Mouse (Mus musculus): ENCODE measurements around the gene Slc27a1. TPM values are rescaled to one million over a fixed set of nuclear protein-coding genes. Genes with fewer than 3 reads are reported as not detected.
"Not testable (repeated sequence)": the region's sequence is repeated elsewhere in the genome, so short reads cannot be mapped to it uniquely, and the experiment has no call there.

The Slc27a1 gene
- polyA plus RNA-seq, 1 experiment from 2014 or later = 26.5 TPM

GRCm38 (mm10) chr8:71527162-71527870 is 41.4 kb upstream of the Slc27a1 start:
- H3K27ac ChIP-seq (replicated peaks) = peak overlapping the region; percentile 61; the same call in 1 of the 2 replicates
- no peak for DNase-seq (ENCODE audit: low spot score)

GRCm38 (mm10) chr8:71528362-71529073 is 40.2 kb upstream of the Slc27a1 start:
- WGBS = 76% methylated on average over 11 of the region's 11 CpGs
- Histone ChIP-seq H3K4me1 (replicated peaks; ENCODE audit: control insufficient read depth, insufficient read depth) (0 out of 2 replicates have a peak, but pooled peaks cover 2% of the 10 kb centered on the region), H3K9me3 (ENCODE audit: control insufficient read depth, low read length) (no peaks in the 10 kb centered on the region), H3K27ac (replicated peaks) (peak overlapping the region; percentile 76), H3K4me2 (replicated peaks; ENCODE audit: low read depth) (no peak overlapping the region), H3K27me3 (ENCODE audit: control insufficient read depth, insufficient read depth, low read length) (no peaks in the 10 kb centered on the region), H3K36me3 (ENCODE audit: control insufficient read depth, insufficient read depth, low read length) (no peaks in the 10 kb centered on the region), H3K9ac (ENCODE audit: low read length) (no peak overlapping the region), H3K4me3 (ENCODE audit: low read depth, low read length) (no peak overlapping the region)
- no peak for ATAC-seq (ENCODE audit: low FRiP score, low TSS enrichment)
- TF ChIP-seq EP300 (optimal IDR thresholded peaks at IDR 0.05) (no peak), CTCF (IDR thresholded peaks at IDR 0.05; ENCODE audit: low read depth) (no peak)
- DNase-seq (ENCODE audit: low spot score) = no peak

More at GRCm38 (mm10) chr8:71527162-71527870, 41.4 kb upstream of the Slc27a1 start:
- Histone ChIP-seq H3K36me3 (ENCODE audit: control insufficient read depth, insufficient read depth, low read length) (no peaks in the 10 kb centered on the region), H3K4me3 (ENCODE audit: low read depth, low read length) (no peak overlapping the region), H3K9ac (ENCODE audit: low read length) (no peak overlapping the region), H3K27me3 (ENCODE audit: control insufficient read depth, insufficient read depth, low read length) (no peaks in the 10 kb centered on the region), H3K4me2 (replicated peaks; ENCODE audit: low read depth) (no peak overlapping the region), H3K4me1 (replicated peaks; ENCODE audit: control insufficient read depth, insufficient read depth) (0 out of 2 replicates have a peak, but pooled peaks cover 2% of the 10 kb centered on the region), H3K9me3 (ENCODE audit: control insufficient read depth, low read length) (no peaks in the 10 kb centered on the region)
- no peak for ATAC-seq (ENCODE audit: low FRiP score, low TSS enrichment)
- TF ChIP-seq EP300 (optimal IDR thresholded peaks at IDR 0.05) = no peak
- TF ChIP-seq CTCF (IDR thresholded peaks at IDR 0.05; ENCODE audit: low read depth) = no peak
- 55% methylated on average over 3 of the region's 3 CpGs for WGBS

- not testable (repeated sequence) for H3K27me3 ChIP-seq (ENCODE audit: control insufficient read depth, insufficient read depth, low read length); H3K4me3 ChIP-seq (ENCODE audit: low read depth, low read length); H3K36me3 ChIP-seq (ENCODE audit: control insufficient read depth, insufficient read depth, low read length); H3K9me3 ChIP-seq (ENCODE audit: control insufficient read depth, low read length); H3K27ac ChIP-seq (replicated peaks); H3K4me2 ChIP-seq (replicated peaks; ENCODE audit: low read depth); ATAC-seq (ENCODE audit: low FRiP score, low TSS enrichment); DNase-seq (ENCODE audit: low spot score); H3K4me1 ChIP-seq (replicated peaks; ENCODE audit: control insufficient read depth, insufficient read depth)
- WGBS = 70% methylated on average over 5 of the region's 12 CpGs
- 0 out of 2 replicates have a peak overlapping the region, but pooled peaks have one; percentile 8 for H3K9ac ChIP-seq (ENCODE audit: low read length)
- peak; percentile 66 for TF ChIP-seq CTCF (IDR thresholded peaks at IDR 0.05; ENCODE audit: low read depth)
These were observed 37.8 kb upstream of the Slc27a1 start for GRCm38 (mm10) chr8:71530735-71531467.

- H3K4me3 ChIP-seq (ENCODE audit: low read depth, low read length) = no peak overlapping the region
- peak; percentile 44 for TF ChIP-seq CTCF (IDR thresholded peaks at IDR 0.05; ENCODE audit: low read depth)
- no peak for TF ChIP-seq EP300 (optimal IDR thresholded peaks at IDR 0.05)
- 38% methylated on average over 3 of the region's 3 CpGs for WGBS
- H3K9me3 ChIP-seq (ENCODE audit: control insufficient read depth, low read length) = no peaks in the 10 kb centered on the region
- no peak overlapping the region for H3K9ac ChIP-seq (ENCODE audit: low read length)
- H3K27ac ChIP-seq (replicated peaks) = no peak overlapping the region
- H3K36me3 ChIP-seq (ENCODE audit: control insufficient read depth, insufficient read depth, low read length) = no peaks in the 10 kb centered on the region
- H3K4me2 ChIP-seq (replicated peaks; ENCODE audit: low read depth) = no peak overlapping the region
- DNase-seq (ENCODE audit: low spot score) = no peak
- no peaks in the 10 kb centered on the region for H3K27me3 ChIP-seq (ENCODE audit: control insufficient read depth, insufficient read depth, low read length)
- ATAC-seq (ENCODE audit: low FRiP score, low TSS enrichment) = no peak
- no peaks in the 10 kb centered on the region; the same call in 1 of the 2 replicates for H3K4me1 ChIP-seq (replicated peaks; ENCODE audit: control insufficient read depth, insufficient read depth)
These were observed 34.3 kb upstream of the Slc27a1 start for GRCm38 (mm10) chr8:71534263-71534810.

GRCm38 (mm10) chr8:71535663-71536062 is 33.0 kb upstream of the Slc27a1 start:
- 65% methylated on average over 5 of the region's 5 CpGs for WGBS
- Histone ChIP-seq H3K27me3 (ENCODE audit: control insufficient read depth, insufficient read depth, low read length) (no peaks in the 10 kb centered on the region), H3K4me3 (ENCODE audit: low read depth, low read length) (no peak overlapping the region), H3K27ac (replicated peaks) (no peak overlapping the region), H3K36me3 (ENCODE audit: control insufficient read depth, insufficient read depth, low read length) (no peaks in the 10 kb centered on the region), H3K9ac (ENCODE audit: low read length) (no peak overlapping the region), H3K4me1 (replicated peaks; ENCODE audit: control insufficient read depth, insufficient read depth) (no peaks in the 10 kb centered on the region; the same call in 1 of the 2 replicates), H3K4me2 (replicated peaks; ENCODE audit: low read depth) (peak overlapping the region; percentile 71; the same call in 1 of the 2 replicates), H3K9me3 (ENCODE audit: control insufficient read depth, low read length) (no peaks in the 10 kb centered on the region)
- ATAC-seq (ENCODE audit: low FRiP score, low TSS enrichment) = no peak
- TF ChIP-seq CTCF (IDR thresholded peaks at IDR 0.05; ENCODE audit: low read depth) = no peak
- TF ChIP-seq EP300 (optimal IDR thresholded peaks at IDR 0.05) = no peak
- DNase-seq (ENCODE audit: low spot score) = no peak
